Mouse (Mus musculus) megakaryocyte, embryonic 14.5 days (primary cell): ENCODE measurements around the gene Pik3r6. TPM values are rescaled to one million over a fixed set of nuclear protein-coding genes. Genes with fewer than 3 reads are reported as not detected.

Source experiments
- H3K27me3 ChIP-seq: replicated peaks from 2 replicates; pipeline ENCODE3; 2012; ENCODE audit warnings: inconsistent platforms
- H3K36me3 ChIP-seq: replicated peaks from 2 replicates; pipeline ENCODE3; 2012; ENCODE audit warnings: low read length, inconsistent platforms, mixed read lengths
- H3K4me1 ChIP-seq: 2 replicates; pipeline ENCODE4 v1.6.1; 2012; ENCODE audit warnings: inconsistent platforms
- H3K4me3 ChIP-seq: replicated peaks from 2 replicates; pipeline ENCODE3; 2012; ENCODE audit warnings: moderate library complexity, mild to moderate bottlenecking, inconsistent platforms
- H3K9me3 ChIP-seq: 2 replicates; pipeline ENCODE4 v1.6.1; 2012; ENCODE audit warnings: inconsistent platforms
- FLI1 ChIP-seq: IDR thresholded peaks from 2 replicates; pipeline ENCODE4 v1.6.1; 2012; ENCODE audit warnings: low read length, inconsistent platforms, mixed read lengths
- GATA1 ChIP-seq: IDR thresholded peaks from 3 replicates; pipeline ENCODE4 v1.6.1; 2012; ENCODE audit warnings: mixed read lengths, low read length, inconsistent platforms, borderline replicate concordance
- polyA plus RNA-seq: library from polyadenylated mRNA; stranded (reverse); fragments of >175 nt; gene quantifications from 2 replicates; pipeline ENCODE4 v1.2.3, GENCODE M21; 2012; ENCODE audit warnings: low replicate concordance; ENCODE audit not compliant: insufficient read depth

Pik3r6 gene
- polyA plus RNA-seq, 1 experiment, result 1.7 TPM

DNA sequence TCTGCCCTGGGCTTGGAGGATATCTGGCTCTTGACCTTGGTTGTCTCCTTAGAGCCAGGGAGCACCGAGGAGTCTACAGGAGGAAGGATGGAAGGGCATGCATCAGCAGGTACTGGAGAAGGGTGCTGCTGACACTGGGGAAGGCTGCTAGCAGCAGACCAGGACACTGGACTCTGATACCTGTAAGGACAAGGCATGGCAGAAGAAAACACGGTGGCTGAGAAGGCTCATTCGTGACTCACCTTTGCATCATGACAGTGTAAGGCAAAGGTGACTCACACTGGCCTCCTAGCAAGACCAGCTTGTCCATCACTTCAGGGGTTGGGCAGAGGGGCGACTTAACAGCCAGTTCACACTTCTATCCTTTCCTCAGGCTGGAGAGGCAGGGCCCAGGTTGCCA lies 33.9 kb upstream of the Pik3r6 start:
- Histone ChIP-seq H3K4me3 (no peak overlapping the region), H3K9me3 (no peaks in the 10 kb centered on the region), H3K27me3 (peaks cover 33% of the 10 kb centered on the region), H3K36me3 (no peaks in the 10 kb centered on the region), H3K4me1 (no peaks in the 10 kb centered on the region)
- TF ChIP-seq GATA1 (no peak), FLI1 (no peak)

GRCm38 (mm10) chr11:68472162-68472849 lies 30.5 kb upstream of the Pik3r6 start:
- H3K4me3 ChIP-seq, result no peak overlapping the region
- no peaks in the 10 kb centered on the region for H3K4me1 ChIP-seq
- no peaks in the 10 kb centered on the region for H3K9me3 ChIP-seq
- H3K27me3 ChIP-seq, result peaks cover 38% of the 10 kb centered on the region
- no peaks in the 10 kb centered on the region for H3K36me3 ChIP-seq
- TF ChIP-seq GATA1, result no peak
- no peak for TF ChIP-seq FLI1

- TF ChIP-seq FLI1, result no peak
- no peak for TF ChIP-seq GATA1
- no peaks in the 10 kb centered on the region for H3K9me3 ChIP-seq
- no peaks in the 10 kb centered on the region for H3K4me1 ChIP-seq
- peaks cover 35% of the 10 kb centered on the region for H3K27me3 ChIP-seq
- H3K4me3 ChIP-seq, result no peak overlapping the region
- H3K36me3 ChIP-seq, result no peaks in the 10 kb centered on the region
Measured at GRCm38 (mm10) chr11:68474600-68474999, 28.2 kb upstream of the Pik3r6 start.

DNA sequence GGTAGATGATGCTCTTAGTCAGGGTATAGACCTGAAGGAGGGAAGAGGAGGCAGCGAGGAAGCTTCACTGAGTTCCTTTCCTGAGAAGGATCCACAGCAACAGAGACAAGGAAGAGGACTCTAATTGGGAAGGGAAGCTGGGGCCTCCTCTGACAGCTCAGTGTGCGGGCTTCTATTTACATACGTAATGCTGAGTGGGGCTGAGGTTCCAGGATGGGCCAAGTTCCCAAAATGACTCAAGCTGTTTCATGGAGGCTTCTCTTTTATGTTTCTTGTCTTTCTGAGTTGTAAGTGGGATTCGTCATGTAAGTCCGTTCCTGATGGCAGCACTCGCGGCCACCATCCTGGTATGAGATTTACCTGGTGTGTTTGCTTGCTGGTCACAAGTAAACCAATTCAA lies 27.1 kb upstream of the Pik3r6 start:
- Histone ChIP-seq H3K9me3 (peaks cover 4% of the 10 kb centered on the region), H3K4me1 (no peaks in the 10 kb centered on the region), H3K36me3 (no peaks in the 10 kb centered on the region), H3K27me3 (peaks cover 27% of the 10 kb centered on the region), H3K4me3 (no peak overlapping the region)
- no peak for TF ChIP-seq GATA1
- no peak for TF ChIP-seq FLI1

DNA sequence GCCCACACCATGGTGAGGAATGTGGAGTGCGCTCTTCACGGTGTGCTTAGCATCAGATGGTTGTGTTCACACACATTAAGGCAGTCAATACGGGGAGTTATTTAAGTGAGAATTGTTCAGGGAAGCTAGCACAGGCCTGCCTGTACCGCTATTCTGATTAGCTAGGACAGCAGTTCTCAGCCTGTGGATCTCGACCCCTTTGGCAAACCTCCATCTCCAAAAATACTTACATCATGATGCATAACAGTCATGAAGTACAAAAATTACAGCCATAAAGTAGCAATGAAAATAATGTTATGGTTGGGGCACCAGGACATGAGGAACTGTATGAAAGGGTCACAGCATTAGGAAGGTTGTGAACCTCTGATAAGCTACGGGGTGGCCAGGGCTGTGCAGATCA lies 25.2 kb upstream of the Pik3r6 start:
- Histone ChIP-seq H3K9me3 (peaks cover 4% of the 10 kb centered on the region), H3K36me3 (no peaks in the 10 kb centered on the region), H3K4me3 (no peak overlapping the region), H3K27me3 (peaks cover 25% of the 10 kb centered on the region), H3K4me1 (no peaks in the 10 kb centered on the region)
- no peak for TF ChIP-seq FLI1
- TF ChIP-seq GATA1, result no peak

DNA sequence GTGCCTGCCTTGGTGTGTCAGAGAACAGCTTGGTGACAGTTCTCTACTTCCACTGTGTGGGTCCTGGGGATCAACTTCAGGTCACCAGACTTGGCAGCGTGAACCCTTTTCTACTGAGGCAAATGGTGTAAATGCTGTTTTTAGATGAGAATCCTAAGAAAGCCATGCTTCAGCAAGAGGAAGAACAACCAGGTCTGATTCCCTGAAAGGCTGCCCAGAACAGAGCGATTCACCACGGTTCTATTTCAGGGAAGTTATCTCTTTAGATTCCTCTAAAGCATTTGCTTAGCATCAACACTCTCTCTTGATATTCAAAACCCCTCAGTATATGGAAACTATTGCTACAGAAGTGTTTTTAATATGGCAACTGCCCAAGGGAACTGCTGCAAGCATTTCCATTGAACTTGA lies 24.2 kb upstream of the Pik3r6 start:
- no peak for TF ChIP-seq GATA1
- no peak for TF ChIP-seq FLI1
- Histone ChIP-seq H3K4me3 (no peak overlapping the region), H3K36me3 (no peaks in the 10 kb centered on the region), H3K4me1 (peaks cover 4% of the 10 kb centered on the region), H3K9me3 (peaks cover 4% of the 10 kb centered on the region), H3K27me3 (peaks cover 20% of the 10 kb centered on the region)

DNA sequence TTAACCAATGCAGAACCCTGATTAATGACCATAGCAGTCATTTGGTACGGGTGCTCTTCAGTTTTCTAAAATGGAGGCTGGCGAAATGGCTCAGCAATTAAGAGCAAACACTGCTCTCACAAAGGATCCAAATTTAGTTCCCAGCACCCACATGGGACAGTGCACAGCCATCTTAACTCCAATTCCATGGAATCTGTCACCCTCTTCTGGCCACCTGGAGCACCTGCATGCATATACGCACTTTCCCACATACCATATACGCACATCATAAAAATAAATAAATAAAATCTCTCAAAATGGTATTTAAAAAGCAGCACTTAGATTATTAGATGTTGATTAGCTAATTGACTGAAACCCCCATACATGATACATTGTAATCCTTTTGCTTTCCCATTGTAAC lies 22.2 kb upstream of the Pik3r6 start:
- TF ChIP-seq FLI1, result no peak
- H3K4me3 ChIP-seq, result no peak overlapping the region
- H3K36me3 ChIP-seq, result no peaks in the 10 kb centered on the region
- peaks cover 4% of the 10 kb centered on the region for H3K4me1 ChIP-seq
- H3K27me3 ChIP-seq, result peaks cover 22% of the 10 kb centered on the region
- H3K9me3 ChIP-seq, result peaks cover 4% of the 10 kb centered on the region

DNA sequence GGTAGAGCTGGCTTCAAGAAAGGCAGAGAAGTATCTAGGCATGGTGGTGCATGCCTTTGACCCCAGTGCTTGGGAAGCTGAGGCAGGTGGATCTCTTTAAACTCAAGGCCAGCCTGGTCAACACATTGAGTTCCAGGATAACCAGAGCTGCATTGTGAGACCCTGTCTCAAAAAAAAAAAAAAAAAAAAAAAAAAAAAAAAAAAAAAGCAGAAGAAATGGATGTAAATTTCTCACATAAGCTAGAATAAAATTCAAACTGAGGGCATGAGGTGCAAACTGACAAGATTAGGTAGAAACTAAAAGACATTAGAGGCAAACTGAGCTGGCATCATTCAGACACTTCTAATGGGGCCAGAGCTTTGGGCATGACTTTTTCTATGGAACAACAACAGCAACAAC lies 20.8 kb upstream of the Pik3r6 start:
- Histone ChIP-seq H3K36me3 (no peaks in the 10 kb centered on the region), H3K4me1 (peaks cover 4% of the 10 kb centered on the region), H3K27me3 (peaks cover 28% of the 10 kb centered on the region), H3K9me3 (peaks cover 4% of the 10 kb centered on the region), H3K4me3 (no peak overlapping the region)
- TF ChIP-seq FLI1 (no peak), GATA1 (no peak)

- Histone ChIP-seq H3K27me3 (peaks cover 23% of the 10 kb centered on the region), H3K4me1 (peaks cover 4% of the 10 kb centered on the region), H3K4me3 (peak overlapping the region; percentile 46), H3K9me3 (peaks cover 4% of the 10 kb centered on the region), H3K36me3 (no peaks in the 10 kb centered on the region)
- TF ChIP-seq GATA1 (no peak), FLI1 (no peak)
Measured at GRCm38 (mm10) chr11:68483213-68483612, 19.6 kb upstream of the Pik3r6 start.

- Histone ChIP-seq H3K9me3 (peaks cover 4% of the 10 kb centered on the region), H3K4me1 (peaks cover 4% of the 10 kb centered on the region), H3K4me3 (no peak overlapping the region), H3K27me3 (peaks cover 23% of the 10 kb centered on the region), H3K36me3 (no peaks in the 10 kb centered on the region)
- TF ChIP-seq FLI1 (no peak), GATA1 (no peak)
Measured at GRCm38 (mm10) chr11:68484431-68484830, 18.4 kb upstream of the Pik3r6 start.

DNA sequence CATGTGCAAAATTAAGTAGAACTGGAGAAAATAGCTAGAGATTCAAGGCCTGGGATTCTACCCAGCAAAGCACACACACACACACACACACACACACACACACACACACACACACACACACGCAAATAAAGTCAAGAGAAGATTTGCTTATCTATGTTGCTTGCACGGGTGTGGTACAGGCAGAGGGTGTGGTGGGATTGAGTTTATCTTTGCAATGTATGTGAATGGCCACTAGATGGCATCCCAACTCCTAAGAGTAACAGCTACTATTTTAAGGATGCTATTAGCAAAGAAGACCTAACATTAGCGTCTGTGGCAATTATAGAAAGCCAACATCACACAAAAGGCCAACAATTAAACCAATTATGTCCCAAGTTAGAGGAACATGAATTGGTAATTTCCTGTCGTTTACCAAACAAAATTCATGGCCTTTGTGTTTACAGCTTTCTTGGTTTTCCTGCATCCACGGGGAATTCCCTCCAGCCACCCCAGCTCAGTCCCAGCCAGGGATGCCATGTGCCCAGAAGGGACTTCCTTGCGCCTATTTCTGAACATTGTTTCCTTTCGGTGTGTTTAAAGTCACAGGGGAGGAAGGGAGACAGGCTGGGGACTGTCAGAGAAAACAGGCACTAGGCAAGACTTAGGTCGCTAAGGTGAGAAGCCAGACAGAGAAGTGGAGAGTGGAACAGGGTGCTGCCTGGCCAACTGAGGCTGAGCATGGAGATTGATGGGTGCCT lies 17.4 kb upstream of the Pik3r6 start:
- no peak for TF ChIP-seq FLI1
- Histone ChIP-seq H3K27me3 (peaks cover 26% of the 10 kb centered on the region), H3K4me1 (peaks cover 4% of the 10 kb centered on the region), H3K36me3 (no peaks in the 10 kb centered on the region), H3K4me3 (no peak overlapping the region), H3K9me3 (peaks cover 3% of the 10 kb centered on the region)
